Mouse (Mus musculus): ENCODE results near the gene Rnaseh2a. TPM values are rescaled to one million over a fixed set of nuclear protein-coding genes. Genes with fewer than 3 reads are reported as not detected.

The Rnaseh2a gene
- total and polyA plus RNA-seq, 2 experiments = 17.1 to 28.3 TPM

- WGBS = 26% methylated on average over 4 of the region's 4 CpGs
- H3K4me3 ChIP-seq (ENCODE audit: insufficient read depth, low read depth, low read length) = no peak overlapping the region
- TF ChIP-seq POLR2A (IDR thresholded peaks at IDR 0.05; ENCODE audit: extremely low read depth, insufficient read depth, low read length) = no peak
- peak; percentile 61; the same call in 1 of the 2 replicates for TF ChIP-seq CTCF (IDR thresholded peaks at IDR 0.05; ENCODE audit: low read depth, low read length)
- peak overlapping the region; percentile 61 for H3K27ac ChIP-seq (replicated peaks; ENCODE audit: insufficient read depth, low read depth, low read length)
- peaks cover 10% of the 10 kb centered on the region; the same call in 1 of the 2 replicates for H3K79me2 ChIP-seq (ENCODE audit: control insufficient read depth, insufficient read depth, low read length)
- peaks cover 3% of the 10 kb centered on the region for H3K36me3 ChIP-seq (ENCODE audit: control insufficient read depth, insufficient read depth, low read length)
- peak; percentile 96 for DNase-seq (ENCODE audit: extremely low read depth, low read depth, low spot score)
- H3K27me3 ChIP-seq (ENCODE audit: control insufficient read depth, insufficient read depth, low read length) = no peaks in the 10 kb centered on the region
- H3K9ac ChIP-seq (ENCODE audit: low read depth, low read length) = no peak overlapping the region
- H3K4me1 ChIP-seq (ENCODE audit: control insufficient read depth, insufficient read depth, low read length) = peaks cover 22% of the 10 kb centered on the region
Measured at GRCm38 (mm10) chr8:84973803-84974542, 4.4 kb upstream of the Rnaseh2a start.

GRCm38 (mm10) chr8:84973079-84973478 lies 3.5 kb upstream of the Rnaseh2a start:
- Histone ChIP-seq H3K79me2 (ENCODE audit: control insufficient read depth, insufficient read depth, low read length) (peaks cover 8% of the 10 kb centered on the region; the same call in 1 of the 2 replicates), H3K27ac (replicated peaks; ENCODE audit: insufficient read depth, low read depth, low read length) (peak overlapping the region; percentile 51), H3K4me3 (ENCODE audit: insufficient read depth, low read depth, low read length) (no peak overlapping the region), H3K36me3 (ENCODE audit: control insufficient read depth, insufficient read depth, low read length) (peaks cover 3% of the 10 kb centered on the region), H3K9ac (ENCODE audit: low read depth, low read length) (no peak overlapping the region), H3K27me3 (ENCODE audit: control insufficient read depth, insufficient read depth, low read length) (no peaks in the 10 kb centered on the region), H3K4me1 (ENCODE audit: control insufficient read depth, insufficient read depth, low read length) (peaks cover 26% of the 10 kb centered on the region)
- no peak for TF ChIP-seq POLR2A (IDR thresholded peaks at IDR 0.05; ENCODE audit: extremely low read depth, insufficient read depth, low read length)
- WGBS = 88% methylated on average over 1 of the region's 1 CpGs
- DNase-seq (ENCODE audit: extremely low read depth, low read depth, low spot score) = no peak

- no peak overlapping the region for H3K27ac ChIP-seq (replicated peaks; ENCODE audit: insufficient read depth, low read depth, low read length)
- no peaks in the 10 kb centered on the region for H3K79me2 ChIP-seq (ENCODE audit: control insufficient read depth, insufficient read depth, low read length)
- TF ChIP-seq CTCF (IDR thresholded peaks at IDR 0.05; ENCODE audit: low read depth, low read length) (no peak), POLR2A (IDR thresholded peaks at IDR 0.05; ENCODE audit: extremely low read depth, insufficient read depth, low read length) (no peak)
- peaks cover 3% of the 10 kb centered on the region for H3K36me3 ChIP-seq (ENCODE audit: control insufficient read depth, insufficient read depth, low read length)
- H3K27me3 ChIP-seq (ENCODE audit: control insufficient read depth, insufficient read depth, low read length) = no peaks in the 10 kb centered on the region
- H3K4me1 ChIP-seq (ENCODE audit: control insufficient read depth, insufficient read depth, low read length) = peaks cover 26% of the 10 kb centered on the region
- H3K9ac ChIP-seq (ENCODE audit: low read depth, low read length) = no peak overlapping the region
- 80% methylated on average over 5 of the region's 5 CpGs for WGBS
- no peak for DNase-seq (ENCODE audit: extremely low read depth, low read depth, low spot score)
- no peak overlapping the region for H3K4me3 ChIP-seq (ENCODE audit: insufficient read depth, low read depth, low read length)
Measured at GRCm38 (mm10) chr8:84970913-84971312, 1.3 kb upstream of the Rnaseh2a start.

- Histone ChIP-seq H3K27ac (replicated peaks; ENCODE audit: insufficient read depth, low read depth, low read length) (no peak overlapping the region), H3K27me3 (ENCODE audit: control insufficient read depth, insufficient read depth, low read length) (no peaks in the 10 kb centered on the region), H3K36me3 (ENCODE audit: control insufficient read depth, insufficient read depth, low read length) (peaks cover 3% of the 10 kb centered on the region), H3K79me2 (ENCODE audit: control insufficient read depth, insufficient read depth, low read length) (no peaks in the 10 kb centered on the region), H3K9ac (ENCODE audit: low read depth, low read length) (peak overlapping the region; percentile 62), H3K4me3 (ENCODE audit: insufficient read depth, low read depth, low read length) (peak overlapping the region; percentile 68), H3K4me1 (ENCODE audit: control insufficient read depth, insufficient read depth, low read length) (peaks cover 24% of the 10 kb centered on the region)
- TF ChIP-seq CTCF (IDR thresholded peaks at IDR 0.05; ENCODE audit: low read depth, low read length) (no peak), POLR2A (IDR thresholded peaks at IDR 0.05; ENCODE audit: extremely low read depth, insufficient read depth, low read length) (no peak)
- no peak for DNase-seq (ENCODE audit: extremely low read depth, low read depth, low spot score)
- WGBS = 25% methylated on average over 21 of the region's 21 CpGs
Measured at GRCm38 (mm10) chr8:84970135-84970790, 696 bp upstream of the Rnaseh2a start.

GRCm38 (mm10) chr8:84968650-84969049 lies 917 bp downstream of the Rnaseh2a start:
- Histone ChIP-seq H3K79me2 (ENCODE audit: control insufficient read depth, insufficient read depth, low read length) (no peaks in the 10 kb centered on the region), H3K36me3 (ENCODE audit: control insufficient read depth, insufficient read depth, low read length) (peaks cover 3% of the 10 kb centered on the region), H3K27ac (replicated peaks; ENCODE audit: insufficient read depth, low read depth, low read length) (peak overlapping the region; percentile 79), H3K27me3 (ENCODE audit: control insufficient read depth, insufficient read depth, low read length) (no peaks in the 10 kb centered on the region), H3K4me3 (ENCODE audit: insufficient read depth, low read depth, low read length) (no peak overlapping the region; the same call in 1 of the 2 replicates), H3K9ac (ENCODE audit: low read depth, low read length) (peak overlapping the region; percentile 21; the same call in 1 of the 2 replicates), H3K4me1 (ENCODE audit: control insufficient read depth, insufficient read depth, low read length) (peaks cover 18% of the 10 kb centered on the region)
- 18% methylated on average over 2 of the region's 2 CpGs for WGBS
- peak; percentile 35 for DNase-seq (ENCODE audit: extremely low read depth, low read depth, low spot score)
- TF ChIP-seq CTCF (IDR thresholded peaks at IDR 0.05; ENCODE audit: low read depth, low read length) = no peak
- TF ChIP-seq POLR2A (IDR thresholded peaks at IDR 0.05; ENCODE audit: extremely low read depth, insufficient read depth, low read length) = no peak
